Mouse (Mus musculus) heart, adult 10 weeks (tissue): ENCODE measurements around the gene Arhgef19. TPM values are rescaled to one million over a fixed set of nuclear protein-coding genes. Genes with fewer than 3 reads are reported as not detected.

Source experiments
- polyA plus RNA-seq: library from polyadenylated mRNA; stranded (reverse); fragments of 350-450 nt; fragmentation: Illumina TruSeq; extraction: RNeasy Lipid Tissue Mini Kit (QIAGEN cat#74804); gene quantifications from one replicate; pipeline ENCODE4 v1.2.3, GENCODE M21; 2014; ENCODE audit warnings: low read depth, low replicate concordance

Arhgef19 gene
- 48.6 TPM for polyA plus RNA-seq

GRCm38 (mm10) chr4:141239388-141240125 lies at the start of gene Arhgef19:
TSS of gene Arhgef19 (plus strand) at chr4:141239499.

GRCm38 (mm10) chr4:141213770-141214336 lies 25.4 kb upstream of the Arhgef19 start, which contains the start of gene Rsg1:
TSS of gene Rsg1 (plus strand) at chr4:141213956.

GRCm38 (mm10) chr4:141301116-141301553 lies 61.8 kb downstream of the Arhgef19 start, which contains the start of gene Epha2:
TSS of gene Epha2 (plus strand) at chr4:141301240.

Other genes starting within 250 kb of the Arhgef19 start
- 5.9 TPM for gene Mfap2, start 229.1 kb upstream of the Arhgef19 start, polyA plus RNA-seq
- gene Crocc, start 178.9 kb upstream of the Arhgef19 start, polyA plus RNA-seq, result 5.8 TPM
- 20.2 TPM for gene Necap2, start 161.1 kb upstream of the Arhgef19 start, polyA plus RNA-seq
- not detected for gene Spata21, start 151.2 kb upstream of the Arhgef19 start, polyA plus RNA-seq
- 55.2 TPM for gene Szrd1, start 99.7 kb upstream of the Arhgef19 start, polyA plus RNA-seq
- gene Fbxo42, start 91.6 kb upstream of the Arhgef19 start, polyA plus RNA-seq, result 7.9 TPM
- gene Rsg1, start 25.5 kb upstream of the Arhgef19 start, polyA plus RNA-seq, result 0.68 TPM
- 4.4 TPM for gene Epha2, start 61.7 kb downstream of the Arhgef19 start, polyA plus RNA-seq
- 0.42 TPM for gene Fam131c, start 128.7 kb downstream of the Arhgef19 start, polyA plus RNA-seq
- not detected for gene Clcnka, start 159.2 kb downstream of the Arhgef19 start, polyA plus RNA-seq
- gene Clcnkb, start 176.5 kb downstream of the Arhgef19 start, polyA plus RNA-seq, result 3.9 TPM
- 967 TPM for gene Hspb7, start 181.3 kb downstream of the Arhgef19 start, polyA plus RNA-seq
- 0.55 TPM for gene Srarp, start 196.6 kb downstream of the Arhgef19 start, polyA plus RNA-seq
- gene Zbtb17, start 205.2 kb downstream of the Arhgef19 start, polyA plus RNA-seq, result 15.3 TPM